8 mouse cellular contexts compared by ENCODE assay signal in genomic region chr19:30554467-30554881, GRCm38 (mm10). TPM values are rescaled to one million over a fixed set of nuclear protein-coding genes. Genes with fewer than 3 reads are reported as not detected.
A peak's percentile ranks its signal among the peaks of the same experiment; 100 is the strongest.
DNase-seq lines count a peak whose midpoint lies in the region; ATAC-seq and TF ChIP-seq lines count a peak whose summit lies in the region.

No protein-coding gene starts in this region.

- no peaks in the 10 kb centered on the region; the same call in 1 of the 2 replicates for H3K4me1 ChIP-seq in embryonic facial prominence, embryonic 11.5 days (ENCODE audit: control insufficient read depth, insufficient read depth, low read length)
- H3K4me1 ChIP-seq in heart, embryonic 11.5 days (ENCODE audit: control insufficient read depth, insufficient read depth, low read length), result peaks cover 5% of the 10 kb centered on the region; the same call in 1 of the 2 replicates
- peaks cover 16% of the 10 kb centered on the region for H3K4me1 ChIP-seq in kidney, embryonic 16.5 days (ENCODE audit: insufficient read depth, low read length)

- H3K4me3 ChIP-seq in embryonic facial prominence, embryonic 11.5 days (ENCODE audit: low read depth, low read length), result peak overlapping the region; percentile 23; the same call in 1 of the 2 replicates
- H3K4me3 ChIP-seq in heart, embryonic 11.5 days (ENCODE audit: low read depth, low read length), result peak overlapping the region; percentile 36
- H3K4me3 ChIP-seq in kidney, embryonic 16.5 days (ENCODE audit: low read length), result peak overlapping the region; percentile 37
- no peak overlapping the region for H3K4me3 ChIP-seq in myocyte

- DNase-seq in 416B (ENCODE audit: low read depth) (peak; percentile 67), liver (peak; percentile 48)
- DNase-seq in adrenal gland, adult 18-20 months (ENCODE audit: low spot score in 2 of 2), result peak; percentile 51 to 54
- DNase-seq in embryonic facial prominence, embryonic 11.5 days (ENCODE audit: low spot score), result peak; percentile 88
- DNase-seq in testis, postnatal 14 days (ENCODE audit: low spot score), result peak; percentile 36

- WGBS in embryonic facial prominence, embryonic 11.5 days, result under 1% methylated on average over 12 of the region's 12 CpGs
- under 1% methylated on average over 12 of the region's 12 CpGs for WGBS in heart, embryonic 11.5 days (ENCODE audit: insufficient replicate concordance)
- 2% methylated on average over 12 of the region's 12 CpGs for WGBS in kidney, embryonic 16.5 days

- H3K4me2 ChIP-seq in embryonic facial prominence, embryonic 11.5 days (ENCODE audit: low read depth, low read length), result peak overlapping the region; percentile 46
- peak overlapping the region; percentile 74 for H3K4me2 ChIP-seq in heart, embryonic 11.5 days
- H3K4me2 ChIP-seq in kidney, embryonic 16.5 days (replicated peaks; ENCODE audit: low read depth, low read length), result peak overlapping the region; percentile 66
- peak overlapping the region; percentile 24 for H3K4me2 ChIP-seq in myocyte (ENCODE audit: low read depth)

- peak overlapping the region; percentile 50 for H3K9ac ChIP-seq in embryonic facial prominence, embryonic 11.5 days (replicated peaks; ENCODE audit: low read length)
- peak overlapping the region; percentile 56; the same call in 1 of the 2 replicates for H3K9ac ChIP-seq in heart, embryonic 11.5 days (ENCODE audit: low read depth, low read length)
- peak overlapping the region; percentile 59 for H3K9ac ChIP-seq in kidney, embryonic 16.5 days (replicated peaks; ENCODE audit: low read length)

- no peaks in the 10 kb centered on the region for H3K36me3 ChIP-seq in embryonic facial prominence, embryonic 11.5 days (replicated peaks; ENCODE audit: control insufficient read depth, insufficient read depth, low read depth, low read length)
- H3K36me3 ChIP-seq in heart, embryonic 11.5 days (ENCODE audit: control insufficient read depth, insufficient read depth, low read length), result no peaks in the 10 kb centered on the region
- H3K36me3 ChIP-seq in kidney, embryonic 16.5 days (ENCODE audit: insufficient read depth, low read length), result no peaks in the 10 kb centered on the region
- no peaks in the 10 kb centered on the region for H3K36me3 ChIP-seq in myocyte (ENCODE audit: control insufficient read depth, insufficient read depth)

- H3K27ac ChIP-seq in embryonic facial prominence, embryonic 11.5 days (replicated peaks; ENCODE audit: low read depth, low read length), result no peak overlapping the region
- no peak overlapping the region for H3K27ac ChIP-seq in heart, embryonic 11.5 days (ENCODE audit: low read depth, low read length)
- H3K27ac ChIP-seq in kidney, embryonic 16.5 days (ENCODE audit: low read length), result no peak overlapping the region

- TF ChIP-seq POLR2A in myocyte (IDR thresholded peaks at IDR 0.05; ENCODE audit: insufficient read length, low read depth), result no peak

- no peak; the same call in 1 of the 2 replicates for ATAC-seq in embryonic facial prominence, embryonic 11.5 days (replicated peaks; ENCODE audit: insufficient number of reproducible peaks, low FRiP score, low TSS enrichment, low read depth)
- ATAC-seq in heart, embryonic 11.5 days (replicated peaks; ENCODE audit: insufficient number of reproducible peaks, low FRiP score, low TSS enrichment), result no peak
- ATAC-seq in kidney, embryonic 16.5 days (ENCODE audit: low FRiP score, low TSS enrichment), result peak; percentile 77; the same call in 1 of the 2 replicates

- H3K27me3 ChIP-seq in embryonic facial prominence, embryonic 11.5 days (ENCODE audit: control insufficient read depth, insufficient read depth, low read length), result 0 out of 2 replicates have a peak, but pooled peaks cover under 1% of the 10 kb centered on the region
- H3K27me3 ChIP-seq in heart, embryonic 11.5 days (ENCODE audit: control insufficient read depth, insufficient read depth, low read length), result peaks cover 2% of the 10 kb centered on the region; the same call in 1 of the 2 replicates
- peaks cover 7% of the 10 kb centered on the region for H3K27me3 ChIP-seq in kidney, embryonic 16.5 days (ENCODE audit: insufficient read depth, low read length)
- H3K27me3 ChIP-seq in myocyte (ENCODE audit: control insufficient read depth, insufficient read depth, insufficient read length), result peaks cover 24% of the 10 kb centered on the region

- no peaks in the 10 kb centered on the region for H3K79me2 ChIP-seq in myocyte (ENCODE audit: control insufficient read depth, insufficient read depth)

- no peak overlapping the region for H3ac ChIP-seq in myocyte (ENCODE audit: control insufficient read depth, insufficient read length)

- no peaks in the 10 kb centered on the region for H3K9me3 ChIP-seq in embryonic facial prominence, embryonic 11.5 days (replicated peaks; ENCODE audit: control insufficient read depth, low read length)
- no peaks in the 10 kb centered on the region for H3K9me3 ChIP-seq in heart, embryonic 11.5 days (replicated peaks; ENCODE audit: control insufficient read depth, low read length)
- no peaks in the 10 kb centered on the region for H3K9me3 ChIP-seq in kidney, embryonic 16.5 days (ENCODE audit: low read length)

TF ChIP-seq in myocyte, 11 proteins besides CTCF, POLR2A, EP300 and RAD21:
- TF ChIP-seq MYOD1 (IDR thresholded peaks at IDR 0.05; ENCODE audit: control insufficient read depth in 1 of 3, insufficient read length in 2 of 3, low read depth in 2 of 3), result no peak
- TF ChIP-seq E2F4 (IDR thresholded peaks at IDR 0.05; ENCODE audit: insufficient read depth), result no peak
- no peak for TF ChIP-seq USF1 (IDR thresholded peaks at IDR 0.05; ENCODE audit: low read depth)
- TF ChIP-seq POLR2AphosphoS2 (IDR thresholded peaks at IDR 0.05; ENCODE audit: insufficient read length, low read depth), result no peak

RNA-seq across cellular contexts. Expression of gene Dkk1, which starts 5.0 kb away (rescaled TPM):
- not detected for total RNA-seq in adrenal gland, adult 18-20 months (2021)
- 20.1 and 24.5 TPM in 2 replicates for polyA plus RNA-seq in embryonic facial prominence, embryonic 11.5 days (2014; fragmentation: Nextera tagmentation; extraction: Ambion mirVana)
- 2.3 and 3.1 TPM in 2 replicates for polyA plus RNA-seq in heart, embryonic 11.5 days (2014; fragmentation: Nextera tagmentation; extraction: Ambion mirVana)
- polyA plus RNA-seq in kidney, embryonic 16.5 days (2015; fragmentation: Nextera tagmentation; extraction: Ambion mirVana), result 34.4 and 36.6 TPM in 2 replicates
- not detected for polyA plus RNA-seq in myocyte (2012; fragmentation: generic; extraction: Trizol)

Comparison
In these comparisons a context has a peak if more than half of its experiments do, and no peak if none do; other contexts are left out.
1. DNase-seq: peak in every context shown above with its lines; median percentile 88 in embryonic facial prominence, embryonic 11.5 days; 67 in 416B; 52 in adrenal gland, adult 18-20 months; 48 in liver; 36 in testis, postnatal 14 days.
2. H3K4me2 ChIP-seq: peak in every context shown above with its lines; median percentile 74 in heart, embryonic 11.5 days; 66 in kidney, embryonic 16.5 days; 46 in embryonic facial prominence, embryonic 11.5 days; 24 in myocyte.